Mouse (Mus musculus) adrenal gland, adult 2 months (tissue): ENCODE data around the gene Adck1. TPM values are rescaled to one million over a fixed set of nuclear protein-coding genes. Genes with fewer than 3 reads are reported as not detected.

Experiments
- DNase-seq: peaks from one replicate; pipeline ENCODE4 v3.0.0; 2021
- polyA plus RNA-seq: library from polyadenylated mRNA; depleted of rRNA; stranded (reverse); fragments of >200 nt; gene quantifications from 2 replicates; pipeline ENCODE4 v1.2.3, GENCODE M21; 2012; rRNA removed
- total RNA-seq, 2 experiments: library from RNA; stranded (reverse); gene quantifications; 2 replicates each; pipeline ENCODE4 v1.2.3; 2021

Adck1 gene
- total and polyA plus RNA-seq, 3 experiments, result 19.4 to 35.6 (median 23.7) TPM

DNA sequence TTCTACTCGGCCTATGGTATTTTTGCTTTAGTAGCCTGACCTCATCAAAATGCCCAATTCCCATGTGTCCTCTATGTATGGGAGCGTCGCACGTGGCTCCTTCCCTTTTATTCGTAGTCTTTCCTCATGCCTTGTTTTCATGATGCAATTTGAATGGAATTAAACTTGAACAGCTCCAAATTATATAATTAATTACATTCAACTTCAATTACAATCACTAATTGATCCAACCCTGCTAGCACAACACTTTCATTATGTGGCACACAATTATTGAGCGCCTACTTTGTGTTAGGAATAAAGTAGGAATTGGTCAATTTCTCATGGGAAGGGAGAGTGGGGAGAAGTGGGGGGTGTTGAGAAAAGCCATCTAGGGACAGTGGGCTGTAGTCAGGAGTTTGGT is 113.4 kb downstream of the Adck1 start:
- no peak for DNase-seq

DNA sequence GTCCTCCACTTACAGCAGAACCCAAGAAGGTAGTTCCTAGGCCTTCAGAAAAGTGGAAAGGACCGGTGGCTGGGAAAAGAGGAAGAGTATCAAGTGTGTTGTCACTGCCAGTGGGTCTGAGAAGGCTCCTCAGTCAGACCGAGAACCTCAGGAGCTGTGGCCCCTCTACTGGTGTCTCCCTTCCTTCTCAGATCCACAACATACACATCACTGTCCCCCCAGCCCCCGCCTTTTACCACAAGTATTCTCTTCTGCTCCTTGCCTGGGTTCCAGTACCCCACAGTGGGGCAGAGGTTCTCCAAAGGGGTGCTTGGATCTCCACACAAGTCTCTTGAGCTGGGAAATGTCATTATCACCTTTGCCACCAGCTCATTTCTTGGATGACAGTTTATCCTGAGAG is 115.5 kb downstream of the Adck1 start:
- DNase-seq, result no peak

DNA sequence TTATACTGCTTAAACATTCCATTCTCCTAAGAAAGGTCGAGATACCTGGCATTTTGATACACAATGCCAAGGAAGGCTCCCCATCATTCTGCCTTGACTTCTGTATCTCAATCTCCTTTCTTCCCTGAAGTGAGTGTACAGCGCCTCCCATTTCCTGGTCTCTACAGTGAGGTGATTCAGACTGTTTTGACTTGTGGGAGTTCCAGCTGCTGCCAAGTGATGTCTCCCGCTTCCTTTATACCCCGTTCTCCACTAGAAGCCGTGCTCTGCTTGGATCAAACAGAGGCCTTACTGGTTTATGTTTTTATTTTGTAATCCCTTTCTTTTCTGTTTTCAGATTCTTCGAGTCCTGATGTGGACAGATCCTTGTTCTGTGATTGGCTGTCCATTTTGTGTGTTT is 116.3 kb downstream of the Adck1 start:
- DNase-seq, result no peak

DNA sequence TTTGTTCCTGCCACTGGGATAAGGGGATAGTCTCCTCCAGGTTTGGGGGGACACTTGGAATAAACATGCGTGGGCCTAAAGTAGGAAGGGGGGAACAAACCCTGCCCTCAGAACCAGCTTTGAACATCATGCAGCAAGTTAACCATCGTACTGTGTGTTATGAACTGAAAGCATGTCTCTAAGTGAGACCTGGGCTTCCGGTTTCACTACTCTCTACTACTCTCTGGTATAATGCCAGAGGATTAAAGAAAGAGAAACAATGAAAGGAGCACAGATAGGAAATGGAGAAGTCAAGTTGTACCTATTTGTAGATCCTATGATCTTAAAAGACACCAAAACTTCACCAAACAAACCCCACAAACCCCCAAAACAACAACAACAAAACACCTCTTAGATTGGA is 121.3 kb downstream of the Adck1 start:
- no peak for DNase-seq

DNA sequence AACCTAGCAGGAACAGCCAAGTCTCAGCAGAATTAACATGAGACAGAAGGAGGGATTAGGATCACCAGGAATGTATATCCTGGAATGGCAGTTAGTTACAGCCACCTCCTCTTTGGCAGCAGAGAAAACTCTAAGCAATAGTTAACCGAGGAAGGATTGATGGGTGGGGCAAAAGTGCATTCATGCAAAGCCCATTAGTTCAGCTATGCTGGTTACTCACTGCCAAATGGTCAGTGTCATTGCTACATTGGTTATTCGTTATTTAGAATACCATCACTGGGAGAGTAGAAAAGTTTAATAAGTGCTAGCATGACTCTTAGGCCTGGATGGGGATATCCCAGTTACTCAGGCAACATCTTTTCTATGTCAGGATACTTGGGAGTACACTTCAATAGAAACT is 130.5 kb downstream of the Adck1 start:
- no peak for DNase-seq

Other genes starting within 250 kb of the Adck1 start
- not detected for gene Gm10436, start 178.4 kb upstream of the Adck1 start, total RNA-seq
- not detected in 2 replicates for gene Gm10436, start 178.4 kb upstream of the Adck1 start, polyA plus RNA-seq
- not detected for gene Gm8332, start 110.5 kb upstream of the Adck1 start, total RNA-seq
- not detected in 2 replicates for gene Gm8332, start 110.5 kb upstream of the Adck1 start, polyA plus RNA-seq
- not detected for gene Gm5662, start 86.1 kb upstream of the Adck1 start, total RNA-seq
- not detected in 2 replicates for gene Gm5662, start 86.1 kb upstream of the Adck1 start, polyA plus RNA-seq
- not detected for gene Gm5039, start 36.5 kb upstream of the Adck1 start, total RNA-seq
- not detected in 2 replicates for gene Gm5039, start 36.5 kb upstream of the Adck1 start, polyA plus RNA-seq